Mouse (Mus musculus): ENCODE measurements around the gene Hmga2.

DNA sequence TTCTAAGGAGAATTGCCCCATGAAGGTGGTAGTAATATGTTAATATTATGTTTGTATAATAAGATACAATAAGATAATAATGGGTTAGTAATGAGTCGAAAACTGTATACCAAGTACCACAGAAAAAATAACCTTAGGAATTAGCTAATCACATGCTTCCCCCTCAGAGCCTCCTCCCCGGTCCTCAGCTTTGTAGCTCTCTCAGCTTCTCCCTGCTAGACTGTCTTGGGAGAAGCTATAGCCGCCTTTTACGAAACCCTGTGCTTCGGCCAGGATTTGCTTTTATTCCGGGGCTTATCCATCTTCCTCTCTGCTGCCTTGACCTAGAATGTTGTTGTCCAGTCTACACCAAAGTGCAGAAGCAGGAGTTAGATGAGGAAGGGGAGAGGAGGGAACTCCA lies 130.9 kb downstream of the Hmga2 start:
- TF ChIP-seq CTCF (IDR thresholded peaks at IDR 0.05; ENCODE audit: low read depth, low read length) (no peak), TAL1 (conservative IDR thresholded peaks at IDR 0.05; ENCODE audit: low read depth, low read length) (no peak)
